Mouse (Mus musculus): ENCODE results near the gene Siae.

Gene Siae

GRCm38 (mm10) chr9:37554838-37555748, at the start of gene Siae:
TSS of gene Siae (plus strand) at chr9:37555698.
- peak; percentile 73 for DNase-seq

- no peak for DNase-seq
Observed at GRCm38 (mm10) chr9:37506023-37506422, 49.5 kb upstream of the Siae start.

- no peak for DNase-seq
Observed at GRCm38 (mm10) chr9:37512097-37512496, 43.4 kb upstream of the Siae start.

- DNase-seq = no peak
Observed at GRCm38 (mm10) chr9:37514456-37514855, 41.0 kb upstream of the Siae start.

GRCm38 (mm10) chr9:37517467-37517866, 38.0 kb upstream of the Siae start:
- no peak for DNase-seq

GRCm38 (mm10) chr9:37518991-37519390, 36.5 kb upstream of the Siae start:
- DNase-seq = no peak

GRCm38 (mm10) chr9:37519995-37520394, 35.5 kb upstream of the Siae start:
- no peak for DNase-seq

- no peak for DNase-seq
Observed at GRCm38 (mm10) chr9:37525461-37525860, 30.0 kb upstream of the Siae start.

GRCm38 (mm10) chr9:37526443-37527395, 28.8 kb upstream of the Siae start:
- DNase-seq = no peak

GRCm38 (mm10) chr9:37527396-37528224, 27.9 kb upstream of the Siae start, which contains the start of gene Esam:
TSS of gene Esam (plus strand) at chr9:37528078.
- DNase-seq = no peak

GRCm38 (mm10) chr9:37528225-37528970, 27.1 kb upstream of the Siae start:
- DNase-seq = no peak

- DNase-seq = no peak
Observed at GRCm38 (mm10) chr9:37530031-37530887, 25.2 kb upstream of the Siae start.

GRCm38 (mm10) chr9:37530888-37531705, 24.4 kb upstream of the Siae start:
- no peak for DNase-seq

GRCm38 (mm10) chr9:37536851-37537250, 18.6 kb upstream of the Siae start:
- no peak for DNase-seq

GRCm38 (mm10) chr9:37537658-37538250, 17.7 kb upstream of the Siae start:
- no peak for DNase-seq

GRCm38 (mm10) chr9:37539170-37540025, 16.1 kb upstream of the Siae start, which contains the start of gene Vsig2:
TSS of gene Vsig2 (plus strand) at chr9:37539255.
- DNase-seq = no peak

GRCm38 (mm10) chr9:37540226-37540625, 15.3 kb upstream of the Siae start:
- DNase-seq = no peak
